Mouse (Mus musculus): ENCODE data around the gene Myd88.
A peak's percentile ranks its signal among the peaks of the same experiment; 100 is the strongest.

Myd88 gene

DNA sequence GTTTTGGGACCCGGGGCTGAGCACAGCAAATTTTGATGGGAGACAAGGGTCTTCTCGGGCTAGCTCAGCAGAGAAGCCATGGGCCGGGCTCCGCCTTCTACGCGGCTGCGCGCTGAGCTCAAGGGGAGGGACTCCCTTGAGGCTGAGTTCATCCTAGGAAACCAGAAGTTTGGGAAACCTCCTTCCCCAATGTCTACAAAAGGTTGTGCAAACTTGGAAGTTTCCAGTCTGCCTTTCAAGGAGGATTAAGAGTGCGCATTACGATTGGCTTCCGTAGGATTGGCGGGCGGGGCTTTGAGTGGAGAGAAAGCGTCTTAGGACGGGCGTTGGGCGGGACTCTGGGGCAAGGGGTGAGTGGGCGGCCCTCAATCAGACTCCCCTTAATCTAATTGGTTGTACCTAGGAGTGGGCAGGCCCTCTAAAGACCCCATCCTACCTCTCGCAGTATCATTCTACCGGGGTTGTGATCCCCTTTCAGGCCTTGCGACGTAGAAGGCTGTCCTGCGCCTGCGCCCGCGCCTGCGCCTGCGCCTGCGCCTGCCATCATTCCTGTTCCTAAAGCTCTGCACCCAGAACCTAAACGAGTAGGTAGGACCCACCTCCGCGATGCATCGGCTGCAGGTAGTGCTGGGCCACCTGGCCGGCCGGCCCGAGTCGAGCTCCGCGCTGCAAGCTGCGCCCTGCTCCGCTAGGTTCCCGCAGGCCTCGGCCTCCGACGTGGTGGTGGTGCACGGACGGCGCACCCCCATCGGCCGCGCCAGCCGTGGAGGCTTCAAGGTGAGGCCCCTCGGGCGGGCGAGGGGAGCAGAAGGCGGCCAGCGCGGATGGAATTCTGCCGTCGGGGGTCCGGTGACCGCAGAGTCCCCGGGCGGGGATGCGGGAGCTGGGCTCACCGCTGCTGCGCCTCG, at the start of gene Myd88:
TSS of gene Myd88 (minus strand) at position 503 of the 908 bp plus-strand sequence.
- peak; percentile 100 for DNase-seq (ENCODE audit: low read depth, low spot score)

GRCm38 (mm10) chr9:119390214-119390613, 49.0 kb upstream of the Myd88 start:
- no peak for DNase-seq (ENCODE audit: low read depth, low spot score)

- peak; percentile 51 for DNase-seq (ENCODE audit: low read depth, low spot score)
Observed at GRCm38 (mm10) chr9:119388956-119389355, 47.7 kb upstream of the Myd88 start.

DNA sequence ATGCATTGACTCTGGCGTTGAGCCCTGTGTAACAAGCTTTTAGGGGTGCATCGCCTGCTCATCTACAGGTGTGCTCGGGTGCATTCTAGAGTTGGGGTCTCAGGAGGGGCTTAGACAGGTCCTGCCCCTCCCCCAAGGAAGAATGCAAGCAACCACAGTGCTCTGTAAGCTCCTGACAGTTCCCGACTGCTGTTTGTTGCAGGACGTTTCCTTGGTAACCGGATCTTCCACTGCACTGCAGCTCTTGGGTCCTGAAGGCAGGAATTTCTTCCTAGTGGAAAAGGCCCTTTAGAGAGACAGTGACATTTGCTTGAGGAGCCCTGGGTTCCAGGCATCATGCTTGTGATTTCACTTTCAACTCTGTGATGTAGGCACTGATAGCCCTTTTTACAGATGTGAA, 41.4 kb upstream of the Myd88 start:
- no peak for DNase-seq (ENCODE audit: low read depth, low spot score)

GRCm38 (mm10) chr9:119378231-119378630, 37.0 kb upstream of the Myd88 start:
- DNase-seq (ENCODE audit: low read depth, low spot score) = no peak

GRCm38 (mm10) chr9:119375556-119375955, 34.3 kb upstream of the Myd88 start:
- no peak for DNase-seq (ENCODE audit: low read depth, low spot score)

- DNase-seq (ENCODE audit: low read depth, low spot score) = no peak
Observed at GRCm38 (mm10) chr9:119375008-119375407, 33.8 kb upstream of the Myd88 start.

GRCm38 (mm10) chr9:119371251-119371650, 30.0 kb upstream of the Myd88 start:
- DNase-seq (ENCODE audit: low read depth, low spot score) = no peak

- DNase-seq (ENCODE audit: low read depth, low spot score) = peak; percentile 26
Observed at GRCm38 (mm10) chr9:119370770-119371169, 29.6 kb upstream of the Myd88 start.

- no peak for DNase-seq (ENCODE audit: low read depth, low spot score)
Observed at GRCm38 (mm10) chr9:119368367-119368766, 27.2 kb upstream of the Myd88 start.

DNA sequence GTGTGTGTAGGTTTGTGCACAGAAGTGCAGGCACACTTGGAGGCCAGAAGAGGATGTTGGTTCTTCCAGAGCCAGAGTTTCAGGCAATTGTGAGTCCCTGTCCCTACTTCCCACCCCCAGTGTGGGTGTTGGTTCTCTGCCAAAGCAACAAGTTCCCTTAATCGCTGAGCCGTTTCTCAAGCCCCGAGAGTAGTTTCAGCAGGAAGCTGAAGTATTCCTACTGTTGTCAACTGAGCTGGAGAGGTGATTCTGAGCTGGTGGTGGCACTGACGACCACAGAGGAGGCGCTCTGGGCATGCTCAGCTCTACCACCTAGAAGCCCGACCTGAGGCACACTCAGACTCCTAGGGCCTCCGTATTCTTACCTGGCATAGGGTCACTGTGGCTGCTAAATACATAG, 24.1 kb upstream of the Myd88 start, which contains the start of gene Slc22a14:
TSS of gene Slc22a14 (minus strand) at position 270 of the 400 bp plus-strand sequence.
- no peak for DNase-seq (ENCODE audit: low read depth, low spot score)

DNA sequence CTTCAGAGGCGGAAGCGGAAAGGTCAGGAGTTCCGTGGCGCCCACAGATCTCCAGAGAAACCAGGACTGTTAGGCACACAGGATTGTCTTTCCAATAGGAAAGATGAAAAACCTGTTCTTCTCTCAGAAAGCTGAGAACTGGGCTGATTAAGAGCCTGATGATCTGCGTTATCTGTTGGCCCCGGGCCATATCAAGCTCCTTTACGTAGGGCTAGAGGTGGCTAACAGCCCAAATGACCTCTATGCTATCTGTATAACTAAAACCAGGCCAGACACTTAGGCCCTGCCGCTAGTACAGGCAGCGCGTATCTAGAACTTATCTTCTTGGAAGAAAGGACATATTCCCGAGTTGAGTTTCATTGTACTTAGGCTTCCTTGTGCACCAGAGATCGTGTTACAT, 22.0 kb upstream of the Myd88 start:
- no peak for DNase-seq (ENCODE audit: low read depth, low spot score)

DNA sequence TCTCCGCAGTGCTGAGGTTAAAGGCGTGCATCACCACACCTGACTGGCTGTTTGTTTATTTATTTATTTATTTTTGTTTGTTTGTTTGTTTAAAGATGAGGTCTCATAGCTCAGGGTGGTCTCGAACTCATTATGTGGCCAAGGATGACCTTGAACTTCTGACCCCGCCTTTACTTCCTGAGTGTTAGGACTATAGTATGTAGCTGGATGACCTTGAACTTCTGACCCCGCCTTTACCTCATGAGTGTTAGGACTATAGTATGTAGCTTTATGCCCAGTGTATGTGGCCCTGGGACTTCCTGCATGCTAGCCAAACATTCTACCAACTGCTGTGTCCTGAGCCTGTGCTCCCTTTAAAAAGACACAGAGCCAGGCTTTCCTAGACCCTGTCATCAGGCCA, 20.2 kb upstream of the Myd88 start:
- DNase-seq (ENCODE audit: low read depth, low spot score) = no peak

DNA sequence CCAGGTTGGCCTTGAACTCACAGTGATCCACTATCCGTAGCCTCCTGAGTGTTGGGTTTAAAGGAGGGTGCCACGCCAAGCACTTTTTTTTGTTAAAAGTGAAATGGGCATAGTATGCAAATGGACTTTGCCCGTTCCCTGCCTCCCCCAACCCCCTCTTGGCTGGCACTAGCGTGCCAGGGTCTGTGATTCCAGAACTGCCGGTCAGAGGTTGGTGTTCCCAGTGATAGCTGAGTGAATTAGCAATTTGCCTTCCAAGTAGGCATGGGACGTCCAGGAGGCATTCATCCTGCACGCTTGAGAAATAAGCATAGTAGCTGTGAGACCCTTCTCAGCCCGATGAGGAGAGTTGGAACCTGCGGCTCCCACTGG, 16.8 kb upstream of the Myd88 start:
- DNase-seq (ENCODE audit: low read depth, low spot score) = no peak

GRCm38 (mm10) chr9:119357331-119358057, 16.3 kb upstream of the Myd88 start, which contains the start of gene Xylb:
Gene Xylb, plus strand, starts transcription at chr9:119357381.
- DNase-seq (ENCODE audit: low read depth, low spot score) = peak; percentile 86

- no peak for DNase-seq (ENCODE audit: low read depth, low spot score)
Observed at GRCm38 (mm10) chr9:119355943-119356342, 14.7 kb upstream of the Myd88 start.

DNA sequence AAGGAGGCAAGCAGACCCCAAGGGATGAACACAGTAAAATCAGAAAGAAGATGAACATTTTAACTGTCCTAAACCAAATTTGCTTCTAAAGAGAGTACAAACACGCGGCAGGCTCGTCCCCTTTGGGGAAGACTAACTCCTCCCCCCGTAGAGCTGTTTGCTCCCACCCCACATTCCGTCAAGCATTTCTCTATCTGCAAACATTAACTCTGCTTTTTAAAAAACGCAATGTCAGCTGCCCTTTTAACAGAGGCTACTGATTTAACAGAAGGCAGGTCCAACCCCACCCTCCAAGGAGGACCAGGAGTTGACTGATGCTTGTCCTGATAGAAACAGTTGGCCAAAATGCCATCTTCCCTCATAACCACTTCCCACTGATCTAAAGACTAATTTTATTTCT, 12.7 kb upstream of the Myd88 start:
- no peak for DNase-seq (ENCODE audit: low read depth, low spot score)

- DNase-seq (ENCODE audit: low read depth, low spot score) = peak; percentile 86
Observed at GRCm38 (mm10) chr9:119352060-119352459, 10.8 kb upstream of the Myd88 start.

GRCm38 (mm10) chr9:119350947-119351705, 9.9 kb upstream of the Myd88 start:
- peak; percentile 39 for DNase-seq (ENCODE audit: low read depth, low spot score)

- DNase-seq (ENCODE audit: low read depth, low spot score) = no peak
Observed at GRCm38 (mm10) chr9:119350531-119350930, 9.3 kb upstream of the Myd88 start.

GRCm38 (mm10) chr9:119346376-119346775, 5.2 kb upstream of the Myd88 start:
- no peak for DNase-seq (ENCODE audit: low read depth, low spot score)

GRCm38 (mm10) chr9:119342728-119343127, 1.5 kb upstream of the Myd88 start:
- no peak for DNase-seq (ENCODE audit: low read depth, low spot score)

All from 3T3-L1 (cell line).